Mouse (Mus musculus): Measurements from ENCODE around the gene Snrpg. TPM values are rescaled to one million over a fixed set of nuclear protein-coding genes. Genes with fewer than 3 reads are reported as not detected.
A peak's percentile ranks its signal among the peaks of the same experiment; 100 is the strongest.

Snrpg gene
- polyA plus RNA-seq, 1 experiment = 60.7 TPM

DNA sequence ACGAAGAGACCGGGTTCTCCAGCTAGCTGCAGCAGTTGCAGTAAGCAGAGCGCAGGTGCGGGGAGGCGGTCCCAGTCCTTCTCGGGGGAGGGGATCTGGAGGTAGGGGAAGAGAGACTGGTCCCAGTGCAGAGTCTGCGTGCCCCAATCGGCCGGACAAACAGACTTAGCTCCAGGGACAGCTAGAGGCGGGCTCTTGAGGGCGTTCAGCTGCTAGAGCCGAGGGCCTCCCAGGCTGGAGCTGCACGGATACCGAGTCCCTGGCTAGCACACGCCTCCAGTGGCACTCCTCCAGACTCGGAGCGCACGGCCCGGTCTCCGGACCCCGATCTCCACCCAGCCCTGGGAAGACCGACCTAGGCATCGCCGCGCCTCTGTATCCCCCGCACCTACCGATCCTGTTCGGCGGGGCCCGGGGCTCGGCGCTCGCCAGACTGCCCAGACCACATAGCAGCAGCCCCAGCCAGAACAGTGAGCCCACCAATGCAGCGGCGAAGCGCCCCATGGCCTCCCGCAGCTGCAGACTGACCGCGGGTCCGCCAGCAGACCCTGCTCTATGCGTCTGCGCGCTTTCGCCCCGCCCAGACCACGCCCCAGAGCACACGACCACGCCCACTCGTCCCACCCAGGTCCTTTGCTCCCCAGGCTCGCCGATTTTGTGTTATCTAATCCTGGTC, 25.6 kb downstream of the Snrpg start, which contains the start of gene Pcyox1:
TSS of gene Pcyox1 (minus strand) at position 574 of the 676 bp plus-strand sequence.
- H3K4me3 ChIP-seq (ENCODE audit: extremely low read depth, insufficient read depth, insufficient read length) = peak within 1 kb of the TSS; percentile 93
- H3K27me3 ChIP-seq (ENCODE audit: control insufficient read depth, insufficient read depth, low read length) = no peaks in the 10 kb centered on the region
- DNase-seq (ENCODE audit: low read depth in 1 of 2, low spot score in 2 of 2) = peak; percentile 50 to 83
- WGBS = under 1% methylated on average over 51 of the region's 51 CpGs
- TF ChIP-seq POLR2A (IDR thresholded peaks at IDR 0.05; ENCODE audit: low read depth, low read length) = peak; percentile 69
- TF ChIP-seq CTCF (IDR thresholded peaks at IDR 0.05; ENCODE audit: extremely low read depth, insufficient read depth, insufficient read length, insufficient replicate concordance) = no peak
- peaks cover 5% of the 10 kb centered on the region for H3K4me1 ChIP-seq (ENCODE audit: control insufficient read depth, insufficient read depth, insufficient read length)
- peak within 1 kb of the TSS; percentile 66 for H3K27ac ChIP-seq (ENCODE audit: insufficient read depth, low read length)
- peaks cover 2% of the 10 kb centered on the region; the same call in 1 of the 2 replicates for H3K36me3 ChIP-seq (ENCODE audit: control insufficient read depth, insufficient read depth, low read length)

DNA sequence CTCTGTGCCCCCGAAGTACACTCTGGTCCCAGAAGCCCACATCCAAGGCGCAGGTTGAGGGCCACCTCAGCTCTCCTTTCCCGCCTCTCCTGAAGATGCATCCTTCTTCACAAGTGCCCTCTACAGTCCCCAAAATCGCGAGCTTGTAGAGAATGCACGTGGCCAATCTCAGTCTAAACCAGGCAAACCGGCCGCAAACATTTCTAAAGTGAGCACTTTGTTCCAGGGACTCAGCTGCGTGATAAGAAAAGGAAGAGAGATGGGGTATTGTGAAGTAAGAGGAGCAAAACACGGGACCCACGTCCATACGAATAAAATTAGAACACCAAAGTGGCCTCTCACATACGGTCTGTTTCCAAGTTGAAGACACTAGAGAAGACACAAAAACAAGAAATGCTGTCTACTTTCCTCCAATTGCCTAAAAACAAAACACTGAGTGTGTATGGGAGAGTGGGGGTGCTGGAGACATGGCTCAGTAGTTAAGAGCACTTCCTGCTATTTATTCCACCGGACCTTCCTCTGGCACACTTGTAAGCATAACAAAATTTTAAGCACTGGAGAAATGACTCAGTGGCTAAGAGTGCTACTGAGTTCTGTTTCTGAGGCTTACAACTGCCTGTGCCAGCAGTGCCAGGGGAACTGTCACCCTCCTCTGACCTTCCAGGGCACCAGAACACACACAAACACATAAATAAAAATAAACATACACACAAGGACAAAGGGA, 26.3 kb downstream of the Snrpg start:
- TF ChIP-seq POLR2A (IDR thresholded peaks at IDR 0.05; ENCODE audit: low read depth, low read length) (no peak), CTCF (IDR thresholded peaks at IDR 0.05; ENCODE audit: extremely low read depth, insufficient read depth, insufficient read length, insufficient replicate concordance) (no peak)
- Histone ChIP-seq H3K27ac (ENCODE audit: insufficient read depth, low read length) (peak overlapping the region; percentile 60), H3K4me3 (ENCODE audit: extremely low read depth, insufficient read depth, insufficient read length) (peak overlapping the region; percentile 93), H3K27me3 (ENCODE audit: control insufficient read depth, insufficient read depth, low read length) (no peaks in the 10 kb centered on the region), H3K36me3 (ENCODE audit: control insufficient read depth, insufficient read depth, low read length) (no peaks in the 10 kb centered on the region), H3K4me1 (ENCODE audit: control insufficient read depth, insufficient read depth, insufficient read length) (peaks cover 5% of the 10 kb centered on the region)
- DNase-seq (ENCODE audit: low read depth in 1 of 2, low spot score in 2 of 2) = no peak
- 1% methylated on average over 14 of the region's 14 CpGs for WGBS

DNA sequence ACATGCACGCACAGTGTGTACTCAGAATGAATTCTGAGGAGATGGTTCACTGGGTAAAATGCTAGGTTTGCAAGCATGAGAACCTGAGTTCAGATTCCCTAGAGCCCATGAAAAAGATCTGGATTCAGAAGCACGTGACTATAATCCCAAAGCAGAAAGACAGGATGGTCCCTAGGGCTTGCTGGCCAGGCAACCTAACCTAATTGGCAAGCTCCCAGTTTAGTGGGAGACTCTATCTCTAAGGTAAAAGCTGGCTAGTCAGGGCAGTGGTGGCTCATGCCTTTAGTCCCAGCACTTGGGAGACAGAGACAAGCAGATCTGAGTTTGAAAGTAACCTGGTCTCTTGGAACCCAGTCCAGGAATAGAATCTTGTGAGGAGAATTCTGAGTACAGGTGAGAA, 27.9 kb downstream of the Snrpg start:
- DNase-seq (ENCODE audit: low read depth in 1 of 2, low spot score in 2 of 2) = no peak
- 92% methylated on average over 2 of the region's 2 CpGs for WGBS
- Histone ChIP-seq H3K27ac (ENCODE audit: insufficient read depth, low read length) (no peak overlapping the region), H3K27me3 (ENCODE audit: control insufficient read depth, insufficient read depth, low read length) (no peaks in the 10 kb centered on the region), H3K4me3 (ENCODE audit: extremely low read depth, insufficient read depth, insufficient read length) (no peak overlapping the region), H3K4me1 (ENCODE audit: control insufficient read depth, insufficient read depth, insufficient read length) (peaks cover 5% of the 10 kb centered on the region), H3K36me3 (ENCODE audit: control insufficient read depth, insufficient read depth, low read length) (no peaks in the 10 kb centered on the region)
- TF ChIP-seq CTCF (IDR thresholded peaks at IDR 0.05; ENCODE audit: extremely low read depth, insufficient read depth, insufficient read length, insufficient replicate concordance) (no peak), POLR2A (IDR thresholded peaks at IDR 0.05; ENCODE audit: low read depth, low read length) (no peak)

DNA sequence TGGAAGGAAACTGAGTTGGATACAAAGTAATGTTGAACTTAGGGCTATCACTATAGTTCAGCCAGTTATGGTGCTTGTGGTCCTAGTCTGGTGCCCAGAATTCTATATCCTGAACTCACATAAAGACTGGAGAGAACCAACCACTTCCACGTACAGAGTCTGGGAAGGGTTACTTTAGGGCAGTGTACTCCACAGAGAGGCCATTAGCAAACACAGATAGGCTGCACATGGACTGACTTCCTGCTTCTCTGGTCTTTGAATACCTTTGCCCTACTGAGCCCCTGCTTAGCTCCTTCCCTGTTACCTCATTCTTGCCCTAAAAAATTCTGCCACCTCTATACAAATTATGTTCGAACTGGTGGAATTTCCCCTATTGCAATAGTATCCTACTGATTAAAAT, 28.9 kb downstream of the Snrpg start:
- no peaks in the 10 kb centered on the region for H3K36me3 ChIP-seq (ENCODE audit: control insufficient read depth, insufficient read depth, low read length)
- DNase-seq (ENCODE audit: low read depth in 1 of 2, low spot score in 2 of 2) = no peak
- H3K27ac ChIP-seq (ENCODE audit: insufficient read depth, low read length) = no peak overlapping the region
- H3K27me3 ChIP-seq (ENCODE audit: control insufficient read depth, insufficient read depth, low read length) = no peaks in the 10 kb centered on the region
- 78% methylated on average over 2 of the region's 2 CpGs for WGBS
- TF ChIP-seq CTCF (IDR thresholded peaks at IDR 0.05; ENCODE audit: extremely low read depth, insufficient read depth, insufficient read length, insufficient replicate concordance) (no peak), POLR2A (IDR thresholded peaks at IDR 0.05; ENCODE audit: low read depth, low read length) (no peak)
- H3K4me1 ChIP-seq (ENCODE audit: control insufficient read depth, insufficient read depth, insufficient read length) = peaks cover 6% of the 10 kb centered on the region
- H3K4me3 ChIP-seq (ENCODE audit: extremely low read depth, insufficient read depth, insufficient read length) = no peak overlapping the region

DNA sequence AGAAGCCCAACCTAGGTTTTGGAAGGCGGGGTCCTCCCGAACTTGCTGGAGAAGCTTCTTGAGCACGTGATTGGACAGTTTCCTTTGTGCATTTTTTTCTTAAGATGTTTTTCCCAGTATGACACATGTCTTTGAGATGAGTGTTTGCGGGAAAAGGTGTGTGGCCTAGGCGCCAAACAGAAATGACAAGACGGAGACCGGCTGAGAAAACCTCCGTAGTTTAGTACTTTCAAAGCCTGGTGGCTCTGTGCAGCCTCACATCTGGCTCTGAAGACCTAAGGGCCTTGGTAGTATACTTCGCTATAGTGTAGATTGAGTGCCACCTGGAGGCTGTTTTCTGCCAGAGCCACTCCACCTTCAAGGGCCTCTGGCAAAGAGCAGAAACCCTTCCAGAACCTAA, 29.9 kb downstream of the Snrpg start:
- 6% methylated on average over 9 of the region's 9 CpGs for WGBS
- peak; percentile 63; the same call in 1 of the 2 replicates for TF ChIP-seq CTCF (IDR thresholded peaks at IDR 0.05; ENCODE audit: extremely low read depth, insufficient read depth, insufficient read length, insufficient replicate concordance)
- TF ChIP-seq POLR2A (IDR thresholded peaks at IDR 0.05; ENCODE audit: low read depth, low read length) = no peak
- H3K4me3 ChIP-seq (ENCODE audit: extremely low read depth, insufficient read depth, insufficient read length) = no peak overlapping the region
- peaks cover 8% of the 10 kb centered on the region for H3K4me1 ChIP-seq (ENCODE audit: control insufficient read depth, insufficient read depth, insufficient read length)
- no peaks in the 10 kb centered on the region for H3K36me3 ChIP-seq (ENCODE audit: control insufficient read depth, insufficient read depth, low read length)
- H3K27me3 ChIP-seq (ENCODE audit: control insufficient read depth, insufficient read depth, low read length) = no peaks in the 10 kb centered on the region
- H3K27ac ChIP-seq (ENCODE audit: insufficient read depth, low read length) = no peak overlapping the region
- DNase-seq (ENCODE audit: low read depth in 1 of 2, low spot score in 2 of 2) = peak; percentile 74 to 84

DNA sequence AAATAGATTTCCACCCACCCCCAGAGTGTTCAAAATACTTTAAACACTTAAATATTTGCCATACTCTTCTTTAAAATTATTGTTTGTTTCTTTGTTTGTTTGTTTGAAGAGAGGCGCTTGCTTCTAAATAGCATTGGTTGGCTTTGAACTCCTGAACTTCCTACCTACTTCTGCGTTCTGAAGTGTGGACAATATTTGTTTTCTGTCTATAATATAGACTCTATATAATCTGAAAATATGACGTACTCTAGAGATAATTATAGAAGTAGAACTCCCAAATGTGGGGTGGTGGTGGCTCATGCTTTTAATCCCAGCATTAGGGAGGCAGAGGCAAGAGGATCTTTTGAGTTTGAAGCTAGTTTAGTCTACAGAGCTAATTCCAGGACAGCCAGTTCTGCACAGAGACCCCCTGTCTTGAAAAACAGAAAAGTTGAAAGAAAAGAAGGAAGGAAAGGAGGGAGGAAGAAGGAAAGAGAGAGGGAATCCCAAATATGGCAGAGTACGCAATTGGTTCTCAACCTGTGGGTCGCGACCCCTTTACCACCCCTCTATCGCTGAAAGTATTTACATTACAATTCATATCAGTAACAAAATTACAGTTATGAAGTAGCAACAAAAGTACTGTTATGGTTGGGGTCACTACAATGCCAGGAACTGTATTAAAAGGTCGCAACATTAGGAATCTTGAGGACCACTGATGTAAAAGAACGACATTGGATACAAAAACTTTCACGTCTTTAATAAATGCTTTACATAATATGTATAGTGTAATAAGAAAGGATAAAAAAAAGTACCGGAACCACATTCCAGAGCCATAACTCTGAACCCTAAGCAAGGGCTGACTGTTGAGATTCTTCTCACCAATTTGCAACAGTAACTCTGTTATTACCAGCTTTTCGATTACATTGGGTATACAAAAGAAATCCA, 31.8 kb downstream of the Snrpg start:
- no peak for DNase-seq (ENCODE audit: low read depth in 1 of 2, low spot score in 2 of 2)
- no peak overlapping the region for H3K27ac ChIP-seq (ENCODE audit: insufficient read depth, low read length)
- 53% methylated on average over 12 of the region's 12 CpGs for WGBS
- H3K4me1 ChIP-seq (ENCODE audit: control insufficient read depth, insufficient read depth, insufficient read length) = peaks cover 3% of the 10 kb centered on the region; the same call in 1 of the 2 replicates
- TF ChIP-seq CTCF (IDR thresholded peaks at IDR 0.05; ENCODE audit: extremely low read depth, insufficient read depth, insufficient read length, insufficient replicate concordance) (no peak), POLR2A (IDR thresholded peaks at IDR 0.05; ENCODE audit: low read depth, low read length) (no peak)
- H3K36me3 ChIP-seq (ENCODE audit: control insufficient read depth, insufficient read depth, low read length) = peaks cover 3% of the 10 kb centered on the region; the same call in 1 of the 2 replicates
- no peak overlapping the region for H3K4me3 ChIP-seq (ENCODE audit: extremely low read depth, insufficient read depth, insufficient read length)
- H3K27me3 ChIP-seq (ENCODE audit: control insufficient read depth, insufficient read depth, low read length) = no peaks in the 10 kb centered on the region
